Mouse (Mus musculus) liver, adult 2 months (tissue): ENCODE results near the gene Ampd3. TPM values are rescaled to one million over a fixed set of nuclear protein-coding genes. Genes with fewer than 3 reads are reported as not detected.

Experiments used
- DNase-seq: peaks from one replicate; pipeline ENCODE4 v3.0.0-alpha.2; 2011; ENCODE audit warnings: low read depth, low spot score; ENCODE audit errors: extremely low read depth
- H3K27ac ChIP-seq: fragments of 200-500 bp; replicated peaks from 2 replicates; pipeline ENCODE4 v1.5.1; 2012; ENCODE audit warnings: low read depth, mild to moderate bottlenecking, control low read depth, inconsistent platforms, low read length; ENCODE audit not compliant: insufficient read depth
- H3K27me3 ChIP-seq: fragments of 200-500 bp; 2 replicates; pipeline ENCODE4 v1.6.1; 2012; ENCODE audit warnings: mild to moderate bottlenecking, moderate library complexity, low read length, inconsistent platforms; ENCODE audit not compliant: control insufficient read depth, insufficient read depth
- H3K36me3 ChIP-seq: fragments of 200-500 bp; 2 replicates; pipeline ENCODE4 v1.6.1; 2012; ENCODE audit warnings: low read length, inconsistent platforms; ENCODE audit not compliant: control insufficient read depth, insufficient read depth
- H3K4me1 ChIP-seq: fragments of 200-500 bp; 2 replicates; pipeline ENCODE4 v1.6.1; 2011; ENCODE audit warnings: low read length; ENCODE audit not compliant: control insufficient read depth, insufficient read depth
- H3K4me3 ChIP-seq: fragments of 200-500 bp; 2 replicates; pipeline ENCODE4 v1.5.1; 2011; ENCODE audit warnings: low read depth, mild to moderate bottlenecking, control low read depth, low read length, moderate library complexity; ENCODE audit not compliant: insufficient read depth
- H3K79me2 ChIP-seq: fragments of 200-500 bp; 2 replicates; pipeline ENCODE4 v1.6.1; 2012; ENCODE audit warnings: inconsistent platforms, mild to moderate bottlenecking, low read length, moderate library complexity; ENCODE audit not compliant: control insufficient read depth, insufficient read depth
- H3K9ac ChIP-seq: fragments of 200-500 bp; 2 replicates; pipeline ENCODE4 v1.6.1; 2012; ENCODE audit warnings: low read depth, mild to moderate bottlenecking, control low read depth, inconsistent platforms, low read length
- CTCF ChIP-seq: fragments of 200-500 bp; IDR thresholded peaks from 2 replicates; pipeline ENCODE4 v1.5.1; 2011; ENCODE audit warnings: low read depth, low read length, control low read depth
- POLR2A ChIP-seq: fragments of 200-500 bp; IDR thresholded peaks from 2 replicates; pipeline ENCODE4 v1.6.1; 2011; ENCODE audit warnings: low read length, control low read depth; ENCODE audit not compliant: insufficient read depth; ENCODE audit errors: extremely low read depth
- WGBS: fragments of 180-500 bp; shearing (Covaris S2); methylation state at CpG from one replicate; pipeline ENCODE4 v1.1.7; 2018; 5-methylcytosine and 5-hydroxymethylcytosine counted together
- polyA plus RNA-seq: library from polyadenylated mRNA; depleted of rRNA; stranded (reverse); fragments of >200 nt; gene quantifications from 2 replicates; pipeline ENCODE4 v1.2.3, GENCODE M21; 2012
- total RNA-seq: library from RNA; depleted of rRNA; stranded (reverse); fragments of >200 nt; gene quantifications from 2 replicates; pipeline ENCODE4 v1.2.3, GENCODE M21; 2014

The Ampd3 gene
- total and polyA plus RNA-seq, 2 experiments = 0.55 to 0.57 TPM

GRCm38 (mm10) chr7:110778933-110779332 is 10.9 kb downstream of the Ampd3 start:
- Histone ChIP-seq H3K4me3 (no peak overlapping the region), H3K36me3 (no peaks in the 10 kb centered on the region), H3K27me3 (no peaks in the 10 kb centered on the region), H3K27ac (no peak overlapping the region), H3K79me2 (no peaks in the 10 kb centered on the region), H3K9ac (no peak overlapping the region), H3K4me1 (no peaks in the 10 kb centered on the region)
- WGBS = 97% methylated on average over 7 of the region's 7 CpGs
- DNase-seq = no peak
- TF ChIP-seq CTCF = no peak

GRCm38 (mm10) chr7:110779605-110780111 is 11.7 kb downstream of the Ampd3 start:
- 94% methylated on average over 8 of the region's 8 CpGs for WGBS
- Histone ChIP-seq H3K79me2 (no peaks in the 10 kb centered on the region), H3K4me1 (no peaks in the 10 kb centered on the region), H3K27ac (no peak overlapping the region), H3K9ac (no peak overlapping the region), H3K4me3 (no peak overlapping the region), H3K27me3 (no peaks in the 10 kb centered on the region), H3K36me3 (no peaks in the 10 kb centered on the region)
- DNase-seq = no peak
- TF ChIP-seq CTCF (no peak), POLR2A (no peak)

GRCm38 (mm10) chr7:110780520-110780919 is 12.5 kb downstream of the Ampd3 start:
- no peak overlapping the region for H3K27ac ChIP-seq
- H3K9ac ChIP-seq = no peak overlapping the region
- no peaks in the 10 kb centered on the region for H3K79me2 ChIP-seq
- no peak overlapping the region for H3K4me3 ChIP-seq
- H3K27me3 ChIP-seq = no peaks in the 10 kb centered on the region
- TF ChIP-seq POLR2A (no peak), CTCF (no peak)
- H3K36me3 ChIP-seq = no peaks in the 10 kb centered on the region
- DNase-seq = no peak
- 91% methylated on average over 4 of the region's 4 CpGs for WGBS
- H3K4me1 ChIP-seq = no peaks in the 10 kb centered on the region

- no peaks in the 10 kb centered on the region for H3K79me2 ChIP-seq
- DNase-seq = no peak
- no peak for TF ChIP-seq CTCF
- no peak for TF ChIP-seq POLR2A
- no peaks in the 10 kb centered on the region for H3K4me1 ChIP-seq
- 85% methylated on average over 2 of the region's 2 CpGs for WGBS
- H3K36me3 ChIP-seq = no peaks in the 10 kb centered on the region
- H3K4me3 ChIP-seq = no peak overlapping the region
- H3K27me3 ChIP-seq = no peaks in the 10 kb centered on the region
- H3K27ac ChIP-seq = no peak overlapping the region
- no peak overlapping the region for H3K9ac ChIP-seq
Observed at GRCm38 (mm10) chr7:110781231-110781711, 13.3 kb downstream of the Ampd3 start.

DNA sequence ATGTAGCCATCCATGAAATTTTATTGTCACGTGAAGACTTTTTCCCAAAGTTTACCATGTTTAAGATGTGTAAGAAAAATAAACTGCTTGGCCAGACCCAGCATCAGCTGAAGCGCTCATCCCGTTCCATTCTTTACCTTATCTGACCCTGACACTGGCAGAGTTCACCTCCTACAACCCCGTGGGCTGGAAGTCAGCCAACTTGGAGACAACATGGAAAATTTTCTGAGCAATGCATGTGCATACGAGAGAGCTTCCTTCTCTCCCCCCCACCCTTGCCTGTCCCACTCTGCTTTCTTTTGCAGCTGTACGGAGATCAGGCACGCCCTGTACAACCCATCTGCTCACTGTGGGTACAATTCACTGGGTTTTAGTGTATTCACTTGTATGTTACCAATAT is 14.1 kb downstream of the Ampd3 start:
- Histone ChIP-seq H3K9ac (no peak overlapping the region), H3K4me3 (no peak overlapping the region), H3K36me3 (no peaks in the 10 kb centered on the region), H3K79me2 (no peaks in the 10 kb centered on the region), H3K4me1 (no peaks in the 10 kb centered on the region; the same call in 1 of the 2 replicates), H3K27ac (no peak overlapping the region), H3K27me3 (no peaks in the 10 kb centered on the region)
- DNase-seq = no peak
- TF ChIP-seq CTCF (no peak), POLR2A (no peak)
- 44% methylated on average over 7 of the region's 7 CpGs for WGBS

GRCm38 (mm10) chr7:110782845-110783478 is 15.0 kb downstream of the Ampd3 start:
- Histone ChIP-seq H3K4me3 (no peak overlapping the region), H3K27ac (no peak overlapping the region), H3K4me1 (peaks cover 3% of the 10 kb centered on the region), H3K79me2 (no peaks in the 10 kb centered on the region), H3K9ac (no peak overlapping the region), H3K27me3 (no peaks in the 10 kb centered on the region), H3K36me3 (no peaks in the 10 kb centered on the region)
- no peak for TF ChIP-seq CTCF
- TF ChIP-seq POLR2A = no peak
- WGBS = 53% methylated on average over 10 of the region's 10 CpGs
- DNase-seq = no peak
